Mouse (Mus musculus) liver, embryonic 14.5 days (tissue): Measurements from ENCODE around the gene Prmt7. TPM values are rescaled to one million over a fixed set of nuclear protein-coding genes. Genes with fewer than 3 reads are reported as not detected.
"Not testable (repeated sequence)": the region's sequence is repeated elsewhere in the genome, so short reads cannot be mapped to it uniquely, and the experiment has no call there.

Experiments used
- ATAC-seq: fragments of 200-750 bp; cut with Nextera tagmentation; 2 replicates; pipeline ENCODE4 v1.8.0; 2017; ENCODE audit warnings: moderate number of reproducible peaks, mild to moderate bottlenecking, moderate library complexity; ENCODE audit not compliant: insufficient read depth
- DNase-seq, 3 experiments: peaks; one replicate each; pipeline ENCODE4 v3.0.0-alpha.2; 2012 to 2013; ENCODE audit warnings: low read depth in 3 of 3, low spot score in 3 of 3
- H3K27ac ChIP-seq: fragments of 300-500 bp; sonication (generic); 2 replicates; pipeline ENCODE4 v1.5.1; 2014; ENCODE audit warnings: moderate library complexity, mild to moderate bottlenecking, control low read depth, inconsistent platforms
- H3K27me3 ChIP-seq: fragments of 300-500 bp; sonication (generic); 2 replicates; pipeline ENCODE4 v1.6.1; 2014; ENCODE audit warnings: mild to moderate bottlenecking, low read length, moderate library complexity; ENCODE audit not compliant: control insufficient read depth, insufficient read depth
- H3K36me3 ChIP-seq: fragments of 300-500 bp; sonication (generic); replicated peaks from 2 replicates; pipeline ENCODE4 v1.6.1; 2014; ENCODE audit warnings: low read depth; ENCODE audit not compliant: control insufficient read depth, insufficient read depth
- H3K4me1 ChIP-seq, 2 experiments: fragments of 200-500 bp in 1 of 2; fragments of 300-500 bp in 1 of 2; sonication (generic) in 1 of 2; replicated peaks; 2 replicates each; pipeline ENCODE4 v1.6.1; 2012 to 2014; ENCODE audit warnings: antibody characterized with exemption in 1 of 2, inconsistent platforms in 1 of 2, low read length in 1 of 2; ENCODE audit not compliant: control insufficient read depth in 2 of 2, insufficient read depth in 2 of 2
- H3K4me2 ChIP-seq: fragments of 300-500 bp; sonication (generic); 2 replicates; pipeline ENCODE4 v1.6.1; 2014; ENCODE audit warnings: low read depth, mild to moderate bottlenecking, control low read depth, moderate library complexity
- H3K4me3 ChIP-seq, 2 experiments: fragments of 200-500 bp in 1 of 2; fragments of 300-500 bp in 1 of 2; sonication (generic) in 1 of 2; 2 replicates each; pipeline ENCODE4 v1.5.1; 2012 to 2014; ENCODE audit warnings: low read depth in 2 of 2, low read length in 2 of 2, mild to moderate bottlenecking in 2 of 2, control low read depth in 1 of 2, inconsistent platforms in 1 of 2, moderate library complexity in 1 of 2; ENCODE audit not compliant: insufficient read depth in 1 of 2
- H3K9ac ChIP-seq: fragments of 300-500 bp; sonication (generic); replicated peaks from 2 replicates; pipeline ENCODE4 v1.6.1; 2014; ENCODE audit warnings: mild to moderate bottlenecking, control low read depth, moderate library complexity
- H3K9me3 ChIP-seq: fragments of 300-500 bp; sonication (generic); 2 replicates; pipeline ENCODE4 v1.6.1; 2016; ENCODE audit warnings: low read length, mixed read lengths; ENCODE audit not compliant: control insufficient read depth
- CTCF ChIP-seq: IDR thresholded peaks from 2 replicates; pipeline ENCODE4 v1.5.1; 2016; ENCODE audit warnings: antibody characterized with exemption, low read depth, control low read depth
- EP300 ChIP-seq: IDR thresholded peaks from 2 replicates; pipeline ENCODE4 v1.6.1; 2016; ENCODE audit warnings: antibody characterized with exemption, low read depth
- WGBS: fragments of 180-500 bp; shearing (Covaris S2); extraction: QIAGEN DNeasy Blood & Tissue Kit; methylation state at CpG from one replicate; pipeline ENCODE4 v1.1.7; 2014; ENCODE audit not compliant: insufficient replicate concordance; 5-methylcytosine and 5-hydroxymethylcytosine counted together
- polyA plus RNA-seq, 2 experiments: library from polyadenylated mRNA; depleted of rRNA in 1 of 2; stranded (reverse) in 1 of 2; unstranded in 1 of 2; fragments of >200 nt; fragmentation: Nextera tagmentation in 1 of 2; extraction: Ambion mirVana in 1 of 2; gene quantifications; 2 replicates each; pipeline versions ENCODE4 v1.2.1 to v1.2.3; 2012 to 2014

The Prmt7 gene
- polyA plus RNA-seq, 2 experiments, result 11.1 to 19.1 TPM

GRCm38 (mm10) chr8:106193162-106193561 lies 17.6 kb upstream of the Prmt7 start:
- no peaks in the 10 kb centered on the region for H3K9me3 ChIP-seq
- H3K4me1 ChIP-seq, result peaks cover 5 to 7% of the 10 kb centered on the region in 2 experiments; a peak in 3 of 4 replicates
- TF ChIP-seq CTCF, result no peak
- no peak for TF ChIP-seq EP300
- H3K9ac ChIP-seq, result no peak overlapping the region
- H3K36me3 ChIP-seq, result no peaks in the 10 kb centered on the region
- DNase-seq (no peak), ATAC-seq (no peak)
- 37% methylated on average over 6 of the region's 6 CpGs for WGBS
- H3K4me3 ChIP-seq, result no peak overlapping the region
- no peak overlapping the region for H3K4me2 ChIP-seq
- no peak overlapping the region for H3K27ac ChIP-seq
- H3K27me3 ChIP-seq, result no peaks in the 10 kb centered on the region

GRCm38 (mm10) chr8:106194062-106194461 lies 16.7 kb upstream of the Prmt7 start:
- Histone ChIP-seq H3K27ac (no peak overlapping the region), H3K36me3 (no peaks in the 10 kb centered on the region), H3K9ac (no peak overlapping the region), H3K4me3 (no peak overlapping the region), H3K27me3 (no peaks in the 10 kb centered on the region), H3K4me2 (no peak overlapping the region), H3K4me1 (peaks cover 5 to 7% of the 10 kb centered on the region in 2 experiments; a peak in 3 of 4 replicates), H3K9me3 (no peaks in the 10 kb centered on the region)
- 50% methylated on average over 5 of the region's 5 CpGs for WGBS
- no peak for ATAC-seq
- DNase-seq, result no peak
- no peak for TF ChIP-seq CTCF
- no peak for TF ChIP-seq EP300

- H3K36me3 ChIP-seq, result peaks cover 23% of the 10 kb centered on the region
- no peak overlapping the region for H3K9ac ChIP-seq
- no peak for ATAC-seq
- peak in 1 of 3 experiments; percentile 36 for DNase-seq
- H3K27ac ChIP-seq, result no peak overlapping the region
- H3K4me2 ChIP-seq, result no peak overlapping the region
- no peak overlapping the region for H3K4me3 ChIP-seq
- no peaks in the 10 kb centered on the region for H3K9me3 ChIP-seq
- WGBS, result 10% methylated on average over 1 of the region's 1 CpGs
- no peaks in the 10 kb centered on the region for H3K27me3 ChIP-seq
- no peaks in the 10 kb centered on the region for H3K4me1 ChIP-seq
- TF ChIP-seq CTCF (peak; percentile 59), EP300 (no peak)
Measured at GRCm38 (mm10) chr8:106198741-106199140, 12.0 kb upstream of the Prmt7 start.

- not testable (repeated sequence) for H3K4me2 ChIP-seq, ATAC-seq, H3K4me3 ChIP-seq, H3K27ac ChIP-seq, H3K4me1 ChIP-seq, DNase-seq, H3K9ac ChIP-seq, H3K9me3 ChIP-seq, H3K27me3 ChIP-seq
- peaks cover 28% of the 10 kb centered on the region for H3K36me3 ChIP-seq
- WGBS, result 71% methylated on average over 3 of the region's 3 CpGs
Measured at GRCm38 (mm10) chr8:106199596-106199995, 11.1 kb upstream of the Prmt7 start.

- peaks cover 20% of the 10 kb centered on the region for H3K36me3 ChIP-seq
- peak overlapping the region; percentile 87 for H3K4me2 ChIP-seq
- peaks cover 4 to 6% of the 10 kb centered on the region in 2 experiments for H3K4me1 ChIP-seq
- WGBS, result under 1% methylated on average over 35 of the region's 35 CpGs
- H3K9ac ChIP-seq, result peak overlapping the region; percentile 84
- ATAC-seq, result peak; percentile 68
- peak overlapping the region; percentile 8 for H3K27ac ChIP-seq
- peak in 1 of 3 experiments; percentile 28 for DNase-seq
- H3K9me3 ChIP-seq, result no peaks in the 10 kb centered on the region
- TF ChIP-seq CTCF, result no peak
- TF ChIP-seq EP300, result no peak
- H3K27me3 ChIP-seq, result no peaks in the 10 kb centered on the region
- H3K4me3 ChIP-seq, result peak overlapping the region; percentile 64 to 85
Measured at GRCm38 (mm10) chr8:106210035-106210731, 553 bp upstream of the Prmt7 start.
